Mouse (Mus musculus) thymus, postnatal 4 days (tissue): ENCODE results near the gene Ccdc146.

Source experiments
- DNase-seq: peaks from one replicate; pipeline ENCODE4 v3.0.0; 2021

Ccdc146 gene

GRCm38 (mm10) chr5:21263202-21264055 is 161.0 kb downstream of the Ccdc146 start:
- DNase-seq: no peak

GRCm38 (mm10) chr5:21261202-21261844 is 163.2 kb downstream of the Ccdc146 start:
- no peak for DNase-seq

- DNase-seq: no peak
Measured at GRCm38 (mm10) chr5:21260746-21261145, 163.7 kb downstream of the Ccdc146 start.

GRCm38 (mm10) chr5:21257806-21258205 is 166.7 kb downstream of the Ccdc146 start:
- DNase-seq: peak; percentile 37

GRCm38 (mm10) chr5:21257126-21257525 is 167.4 kb downstream of the Ccdc146 start:
- peak; percentile 40 for DNase-seq

GRCm38 (mm10) chr5:21255551-21256132 is 168.8 kb downstream of the Ccdc146 start:
- DNase-seq: peak; percentile 60

GRCm38 (mm10) chr5:21254731-21255525 is 169.5 kb downstream of the Ccdc146 start:
- peak; percentile 22 for DNase-seq

GRCm38 (mm10) chr5:21248834-21249233 is 175.6 kb downstream of the Ccdc146 start:
- no peak for DNase-seq

- DNase-seq: no peak
Measured at GRCm38 (mm10) chr5:21247916-21248315, 176.6 kb downstream of the Ccdc146 start.

GRCm38 (mm10) chr5:21246794-21247193 is 177.7 kb downstream of the Ccdc146 start:
- no peak for DNase-seq

- DNase-seq: no peak
Measured at GRCm38 (mm10) chr5:21245241-21245640, 179.2 kb downstream of the Ccdc146 start.

GRCm38 (mm10) chr5:21244575-21244974 is 179.9 kb downstream of the Ccdc146 start:
- DNase-seq: no peak
